Mouse (Mus musculus) midbrain, postnatal 0 days (tissue): ENCODE results near the gene Ddx39b. TPM values are rescaled to one million over a fixed set of nuclear protein-coding genes. Genes with fewer than 3 reads are reported as not detected.

Experiments
- ATAC-seq: fragments of 200-750 bp; cut with Nextera tagmentation; 2 replicates; pipeline ENCODE4 v1.8.0; 2017; ENCODE audit warnings: moderate number of reproducible peaks, mild to moderate bottlenecking, moderate TSS enrichment, moderate library complexity; ENCODE audit not compliant: low FRiP score
- DNase-seq: peaks from one replicate; pipeline ENCODE4 v3.0.0-alpha.2; 2015; ENCODE audit warnings: low spot score
- H3K27ac ChIP-seq: fragments of 300-500 bp; sonication (generic); 2 replicates; pipeline ENCODE4 v1.5.1; 2014; ENCODE audit warnings: low read depth, mild to moderate bottlenecking, low read length, mixed read lengths
- H3K27me3 ChIP-seq: fragments of 300-500 bp; sonication (generic); 2 replicates; pipeline ENCODE4 v1.6.1; 2014; ENCODE audit warnings: low read length, control low read depth, mixed read lengths; ENCODE audit not compliant: insufficient read depth
- H3K36me3 ChIP-seq: fragments of 300-500 bp; sonication (generic); 2 replicates; pipeline ENCODE4 v1.6.1; 2014; ENCODE audit warnings: low read length, control low read depth, mixed read lengths; ENCODE audit not compliant: insufficient read depth
- H3K4me1 ChIP-seq: fragments of 300-500 bp; sonication (generic); 2 replicates; pipeline ENCODE4 v1.6.1; 2014; ENCODE audit warnings: mild to moderate bottlenecking, control low read depth, antibody characterized with exemption, low read length, mixed read lengths; ENCODE audit not compliant: insufficient read depth
- H3K4me2 ChIP-seq: fragments of 300-500 bp; sonication (generic); 2 replicates; pipeline ENCODE4 v1.6.1; 2014; ENCODE audit warnings: low read depth, mild to moderate bottlenecking, low read length, mixed read lengths; ENCODE audit not compliant: poor library complexity, severe bottlenecking
- H3K4me3 ChIP-seq: fragments of 300-500 bp; sonication (generic); 2 replicates; pipeline ENCODE4 v1.5.1; 2014; ENCODE audit warnings: low read depth, mild to moderate bottlenecking, low read length, moderate library complexity
- H3K9ac ChIP-seq: fragments of 300-500 bp; sonication (generic); replicated peaks from 2 replicates; pipeline ENCODE4 v1.6.1; 2014; ENCODE audit warnings: mild to moderate bottlenecking, low read length, moderate library complexity, mixed read lengths; ENCODE audit not compliant: poor library complexity, severe bottlenecking
- H3K9me3 ChIP-seq: fragments of 300-500 bp; sonication (generic); 2 replicates; pipeline ENCODE4 v1.6.1; 2016; ENCODE audit warnings: low read length, control low read depth
- CTCF ChIP-seq: IDR thresholded peaks from 2 replicates; pipeline ENCODE4 v1.5.1; 2016; ENCODE audit warnings: antibody characterized with exemption, mild to moderate bottlenecking
- WGBS: fragments of 180-500 bp; shearing (Covaris S2); extraction: QIAGEN DNeasy Blood & Tissue Kit; methylation state at CpG from one replicate; pipeline ENCODE4 v1.1.7; 2014; 5-methylcytosine and 5-hydroxymethylcytosine counted together
- polyA plus RNA-seq: library from polyadenylated mRNA; unstranded; fragments of >200 nt; fragmentation: Nextera tagmentation; extraction: Ambion mirVana; gene quantifications from 2 replicates; pipeline ENCODE4 v1.2.1, GENCODE M21; 2015
- total RNA-seq: library from RNA; depleted of rRNA; stranded (reverse); fragments of >200 nt; gene quantifications from 2 replicates; pipeline ENCODE4 v1.2.3, GENCODE M21; 2014

Ddx39b gene
- total and polyA plus RNA-seq, 2 experiments from 2014 or later, result 261 to 329 TPM

DNA sequence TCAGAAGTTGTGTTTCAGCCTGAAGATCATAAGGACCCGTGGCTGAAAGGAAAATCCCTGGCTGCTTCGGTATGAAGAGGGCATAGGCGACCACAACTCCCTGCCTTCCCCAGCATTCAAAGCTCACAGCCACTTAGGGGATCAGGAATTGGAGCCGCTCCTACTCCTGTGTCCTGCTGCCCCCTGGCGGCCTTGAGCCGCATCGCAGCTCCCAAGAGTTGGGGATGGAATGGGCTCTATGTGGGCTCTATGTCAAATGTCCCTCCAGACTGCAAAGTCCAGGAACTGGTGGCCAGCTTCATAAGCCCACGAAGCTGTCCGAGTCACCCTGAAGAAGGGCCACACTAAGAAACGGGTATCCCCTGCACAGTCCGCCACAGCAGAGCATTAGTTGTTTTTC is 33.2 kb downstream of the Ddx39b start:
- DNase-seq (peak; percentile 82), ATAC-seq (peak; percentile 47; the same call in 1 of the 2 replicates)
- Histone ChIP-seq H3K4me1 (no peaks in the 10 kb centered on the region), H3K27ac (no peak overlapping the region), H3K4me3 (no peak overlapping the region), H3K4me2 (no peak overlapping the region), H3K9ac (no peak overlapping the region), H3K9me3 (no peaks in the 10 kb centered on the region; the same call in 1 of the 2 replicates), H3K27me3 (no peaks in the 10 kb centered on the region), H3K36me3 (no peaks in the 10 kb centered on the region)
- WGBS, result 6% methylated on average over 11 of the region's 11 CpGs
- TF ChIP-seq CTCF, result peak; percentile 91

DNA sequence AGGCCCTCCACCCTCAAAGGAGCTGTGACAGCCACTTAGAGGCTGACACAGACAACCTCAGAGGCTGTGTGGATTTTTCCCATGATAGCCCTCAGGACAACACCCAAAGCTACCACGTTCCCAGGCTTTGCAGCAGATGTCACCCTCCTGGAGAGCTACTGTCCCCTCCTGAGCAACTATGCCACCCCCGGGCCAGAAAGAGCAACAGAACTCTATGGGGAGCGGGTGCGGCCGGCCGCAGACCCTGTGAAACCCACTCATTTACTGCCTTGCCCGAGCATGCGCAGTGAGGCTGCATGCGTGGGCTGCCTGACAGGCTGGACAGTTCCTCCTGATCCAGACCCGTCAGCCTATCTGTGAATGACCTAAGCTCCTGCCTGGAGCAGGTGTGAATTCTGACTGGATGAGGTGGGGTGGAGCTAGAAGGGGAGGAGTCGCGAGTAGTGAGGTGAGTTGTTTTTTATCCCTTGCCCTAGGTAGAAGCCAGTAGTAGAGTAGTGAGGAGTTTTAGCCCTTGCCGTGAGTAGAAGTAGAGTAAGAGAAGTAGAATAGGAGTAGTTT is 34.8 kb downstream of the Ddx39b start:
- DNase-seq (no peak), ATAC-seq (no peak)
- no peaks in the 10 kb centered on the region for H3K4me1 ChIP-seq
- H3K9ac ChIP-seq, result no peak overlapping the region
- H3K9me3 ChIP-seq, result no peaks in the 10 kb centered on the region; the same call in 1 of the 2 replicates
- no peaks in the 10 kb centered on the region for H3K27me3 ChIP-seq
- peak overlapping the region; percentile 24 for H3K4me2 ChIP-seq
- no peak overlapping the region for H3K27ac ChIP-seq
- H3K36me3 ChIP-seq, result no peaks in the 10 kb centered on the region
- no peak overlapping the region for H3K4me3 ChIP-seq
- no peak for TF ChIP-seq CTCF
- WGBS, result 32% methylated on average over 13 of the region's 13 CpGs

DNA sequence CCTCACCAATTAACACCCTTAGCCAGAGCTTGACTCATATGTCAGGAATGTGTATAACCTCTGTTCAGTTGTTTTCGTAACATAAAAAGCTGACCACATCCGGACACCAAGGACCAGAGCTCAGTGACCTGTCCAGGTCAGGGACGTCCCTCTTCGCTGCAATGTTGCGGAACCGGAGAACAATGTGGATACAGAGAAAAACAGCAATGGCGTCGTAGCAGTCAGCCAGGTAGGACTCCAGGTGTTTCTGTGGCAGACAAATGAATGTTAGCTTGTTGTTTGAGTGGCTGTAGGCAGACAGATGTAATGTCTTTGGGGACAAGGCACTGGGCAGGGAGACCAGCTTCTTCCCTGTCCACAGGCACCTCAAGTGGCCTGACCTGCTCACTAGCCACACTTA is 36.5 kb downstream of the Ddx39b start:
- H3K4me2 ChIP-seq, result no peak overlapping the region
- H3K27me3 ChIP-seq, result no peaks in the 10 kb centered on the region
- DNase-seq (no peak), ATAC-seq (no peak)
- H3K4me3 ChIP-seq, result no peak overlapping the region
- H3K27ac ChIP-seq, result no peak overlapping the region
- no peaks in the 10 kb centered on the region for H3K4me1 ChIP-seq
- H3K9ac ChIP-seq, result no peak overlapping the region
- H3K36me3 ChIP-seq, result no peaks in the 10 kb centered on the region
- 91% methylated on average over 8 of the region's 8 CpGs for WGBS
- TF ChIP-seq CTCF, result no peak
- no peaks in the 10 kb centered on the region for H3K9me3 ChIP-seq

DNA sequence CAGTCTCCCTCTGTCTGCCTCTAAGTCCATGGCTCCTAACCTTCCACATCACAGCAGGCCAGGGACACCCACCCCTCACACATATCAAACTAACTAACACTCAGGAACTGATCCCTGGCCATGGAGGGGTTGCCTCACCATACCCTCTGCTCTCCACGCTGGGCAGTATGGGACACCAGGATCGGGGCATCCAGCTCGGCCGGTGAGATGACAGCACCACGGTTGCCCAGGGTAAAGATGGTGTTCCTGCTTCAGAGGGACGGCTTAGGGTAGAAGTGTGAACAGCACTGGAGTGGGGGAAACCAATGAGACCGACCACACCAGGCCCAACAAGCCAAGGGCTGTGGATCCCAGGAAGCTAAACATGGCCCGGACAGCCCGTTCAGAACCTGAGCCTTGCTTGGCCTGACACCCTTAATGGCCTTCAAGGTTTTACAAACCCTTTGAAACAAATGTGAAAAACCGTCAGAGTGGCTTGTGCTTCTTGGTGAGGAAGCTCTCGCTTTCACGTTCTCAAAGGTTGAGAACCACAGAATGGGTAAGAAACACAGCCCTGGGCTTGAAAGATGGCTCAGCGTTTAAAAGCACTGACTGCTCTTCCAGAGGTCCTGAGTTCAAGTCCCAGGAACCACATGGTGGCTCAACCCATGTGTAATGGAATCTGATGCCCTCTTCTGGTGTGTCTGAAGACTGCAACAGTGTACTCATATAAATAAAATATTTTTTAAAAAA is 37.6 kb downstream of the Ddx39b start:
- Histone ChIP-seq H3K36me3 (no peaks in the 10 kb centered on the region), H3K9me3 (no peaks in the 10 kb centered on the region), H3K9ac (no peak overlapping the region), H3K4me2 (no peak overlapping the region), H3K4me1 (no peaks in the 10 kb centered on the region), H3K27me3 (no peaks in the 10 kb centered on the region), H3K4me3 (no peak overlapping the region), H3K27ac (no peak overlapping the region)
- no peak for ATAC-seq
- no peak for TF ChIP-seq CTCF
- 90% methylated on average over 13 of the region's 13 CpGs for WGBS
- DNase-seq, result no peak

DNA sequence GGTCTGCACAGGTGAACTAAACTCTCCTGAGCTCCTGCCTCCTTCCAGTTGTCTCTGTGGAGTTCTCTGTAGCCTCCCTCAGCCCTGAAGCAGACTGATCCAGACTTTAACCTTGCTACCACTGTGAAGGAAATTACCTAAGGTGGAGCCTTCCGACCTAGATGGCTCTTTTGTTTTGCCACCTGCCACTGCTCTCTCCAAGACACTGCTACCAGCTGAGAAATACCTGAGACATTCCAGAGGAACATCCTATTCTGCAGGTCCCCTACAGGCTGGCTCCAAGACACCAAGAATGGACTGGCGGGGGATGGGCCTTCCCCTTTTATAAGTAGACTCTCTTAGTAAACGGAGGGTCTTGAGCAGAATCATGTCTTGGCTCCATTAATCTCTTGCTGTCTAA is 38.7 kb downstream of the Ddx39b start:
- Histone ChIP-seq H3K27me3 (no peaks in the 10 kb centered on the region), H3K36me3 (no peaks in the 10 kb centered on the region), H3K4me2 (no peak overlapping the region), H3K4me1 (no peaks in the 10 kb centered on the region), H3K27ac (no peak overlapping the region), H3K9me3 (no peaks in the 10 kb centered on the region), H3K9ac (no peak overlapping the region), H3K4me3 (no peak overlapping the region)
- no peak for DNase-seq
- no peak for ATAC-seq
- WGBS, result 73% methylated on average over 3 of the region's 3 CpGs
- TF ChIP-seq CTCF, result no peak

DNA sequence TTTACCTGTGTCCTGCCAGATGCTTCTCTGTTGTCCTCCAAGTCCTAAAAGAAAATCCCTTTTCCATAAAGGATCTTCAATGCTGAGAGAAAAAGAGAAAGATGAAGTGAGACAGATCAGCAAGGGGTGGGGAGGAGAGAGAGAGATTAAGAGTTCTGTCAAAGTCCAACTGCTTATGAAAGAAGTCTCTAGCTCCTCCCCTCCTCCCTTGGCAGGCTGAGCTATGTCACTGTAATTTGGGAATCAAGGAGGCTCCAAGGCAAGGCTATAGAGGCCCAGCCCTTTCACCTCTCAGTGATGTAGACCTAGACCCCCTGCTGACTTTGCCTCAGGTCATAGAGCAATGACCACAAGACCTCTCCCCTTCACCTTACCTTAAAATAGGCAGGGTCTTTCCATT is 43.9 kb downstream of the Ddx39b start:
- DNase-seq (no peak), ATAC-seq (no peak)
- Histone ChIP-seq H3K9me3 (no peaks in the 10 kb centered on the region), H3K4me2 (no peak overlapping the region), H3K9ac (no peak overlapping the region), H3K27ac (no peak overlapping the region), H3K36me3 (no peaks in the 10 kb centered on the region), H3K4me3 (no peak overlapping the region), H3K27me3 (no peaks in the 10 kb centered on the region), H3K4me1 (no peaks in the 10 kb centered on the region)
- TF ChIP-seq CTCF, result no peak
